Mouse (Mus musculus): ENCODE data around the gene Supt7l. TPM values are rescaled to one million over a fixed set of nuclear protein-coding genes. Genes with fewer than 3 reads are reported as not detected.
A peak's percentile ranks its signal among the peaks of the same experiment; 100 is the strongest.

Gene Supt7l
- polyA plus RNA-seq, 1 experiment from 2014 or later = 7.3 TPM

GRCm38 (mm10) chr5:31512481-31512880 is 15.1 kb downstream of the Supt7l start:
- H3K4me2 ChIP-seq (replicated peaks; ENCODE audit: low read depth) = no peak overlapping the region
- no peak overlapping the region for H3K4me3 ChIP-seq (ENCODE audit: low read depth, low read length)
- H3K9ac ChIP-seq (ENCODE audit: low read depth, low read length) = no peak overlapping the region
- WGBS = 70% methylated on average over 1 of the region's 1 CpGs
- H3K27me3 ChIP-seq (replicated peaks; ENCODE audit: control insufficient read depth, insufficient read depth, low read length) = no peaks in the 10 kb centered on the region
- H3K9me3 ChIP-seq (ENCODE audit: control insufficient read depth) = no peaks in the 10 kb centered on the region
- TF ChIP-seq CTCF (IDR thresholded peaks at IDR 0.05; ENCODE audit: low read depth) = no peak
- H3K36me3 ChIP-seq (ENCODE audit: control insufficient read depth, insufficient read depth) = peaks cover 57% of the 10 kb centered on the region
- H3K4me1 ChIP-seq (replicated peaks; ENCODE audit: control insufficient read depth, insufficient read depth, low read length) = no peaks in the 10 kb centered on the region
- no peak overlapping the region for H3K27ac ChIP-seq (ENCODE audit: low read depth, low read length)
- no peak for ATAC-seq

- H3K27ac ChIP-seq (ENCODE audit: low read depth, low read length) = no peak overlapping the region
- ATAC-seq = no peak
- H3K27me3 ChIP-seq (replicated peaks; ENCODE audit: control insufficient read depth, insufficient read depth, low read length) = no peaks in the 10 kb centered on the region
- no peak overlapping the region for H3K4me3 ChIP-seq (ENCODE audit: low read depth, low read length)
- no peak for TF ChIP-seq CTCF (IDR thresholded peaks at IDR 0.05; ENCODE audit: low read depth)
- no peak overlapping the region for H3K4me2 ChIP-seq (replicated peaks; ENCODE audit: low read depth)
- H3K9ac ChIP-seq (ENCODE audit: low read depth, low read length) = no peak overlapping the region
- H3K36me3 ChIP-seq (ENCODE audit: control insufficient read depth, insufficient read depth) = peaks cover 64% of the 10 kb centered on the region
- H3K4me1 ChIP-seq (replicated peaks; ENCODE audit: control insufficient read depth, insufficient read depth, low read length) = no peaks in the 10 kb centered on the region
- 57% methylated on average over 10 of the region's 10 CpGs for WGBS
- H3K9me3 ChIP-seq (ENCODE audit: control insufficient read depth) = no peaks in the 10 kb centered on the region
Observed at GRCm38 (mm10) chr5:31504843-31505242, 22.8 kb downstream of the Supt7l start.

GRCm38 (mm10) chr5:31494513-31495297 is 32.9 kb downstream of the Supt7l start, which contains the start of gene Gpn1:
Gpn1 (plus strand) TSS chr5:31494741.
- no peaks in the 10 kb centered on the region for H3K27me3 ChIP-seq (replicated peaks; ENCODE audit: control insufficient read depth, insufficient read depth, low read length)
- no peak within 1 kb of the TSS for H3K27ac ChIP-seq (ENCODE audit: low read depth, low read length)
- H3K9me3 ChIP-seq (ENCODE audit: control insufficient read depth) = no peaks in the 10 kb centered on the region
- peak within 1 kb of the TSS; percentile 87 for H3K4me3 ChIP-seq (ENCODE audit: low read depth, low read length)
- 0 out of 2 replicates have a peak, but pooled peaks cover 6% of the 10 kb centered on the region for H3K4me1 ChIP-seq (replicated peaks; ENCODE audit: control insufficient read depth, insufficient read depth, low read length)
- WGBS = under 1% methylated on average over 49 of the region's 49 CpGs
- H3K4me2 ChIP-seq (replicated peaks; ENCODE audit: low read depth) = peak within 1 kb of the TSS; percentile 89
- peak within 1 kb of the TSS; percentile 57 for H3K9ac ChIP-seq (ENCODE audit: low read depth, low read length)
- ATAC-seq = peak; percentile 98
- peaks cover 14% of the 10 kb centered on the region; the same call in 1 of the 2 replicates for H3K36me3 ChIP-seq (ENCODE audit: control insufficient read depth, insufficient read depth)
- no peak for TF ChIP-seq CTCF (IDR thresholded peaks at IDR 0.05; ENCODE audit: low read depth)

- TF ChIP-seq CTCF (IDR thresholded peaks at IDR 0.05; ENCODE audit: low read depth) = no peak
- no peak overlapping the region for H3K4me2 ChIP-seq (replicated peaks; ENCODE audit: low read depth)
Observed at GRCm38 (mm10) chr5:31492031-31492430, 35.6 kb downstream of the Supt7l start.

GRCm38 (mm10) chr5:31489116-31489769 is 38.4 kb downstream of the Supt7l start:
- Histone ChIP-seq H3K4me2 (replicated peaks; ENCODE audit: low read depth) (no peak overlapping the region), H3K4me1 (replicated peaks; ENCODE audit: control insufficient read depth, insufficient read depth, low read length) (0 out of 2 replicates have a peak, but pooled peaks cover 5% of the 10 kb centered on the region), H3K9me3 (ENCODE audit: control insufficient read depth) (no peaks in the 10 kb centered on the region), H3K27ac (ENCODE audit: low read depth, low read length) (no peak overlapping the region), H3K4me3 (ENCODE audit: low read depth, low read length) (no peak overlapping the region), H3K36me3 (ENCODE audit: control insufficient read depth, insufficient read depth) (no peaks in the 10 kb centered on the region), H3K27me3 (replicated peaks; ENCODE audit: control insufficient read depth, insufficient read depth, low read length) (no peaks in the 10 kb centered on the region), H3K9ac (ENCODE audit: low read depth, low read length) (no peak overlapping the region)
- WGBS = 62% methylated on average over 7 of the region's 7 CpGs
- ATAC-seq = no peak
- TF ChIP-seq CTCF (IDR thresholded peaks at IDR 0.05; ENCODE audit: low read depth) = no peak

More at GRCm38 (mm10) chr5:31492031-31492430, 35.6 kb downstream of the Supt7l start:
- H3K4me3 ChIP-seq (ENCODE audit: low read depth, low read length) = no peak overlapping the region
- H3K27ac ChIP-seq (ENCODE audit: low read depth, low read length) = no peak overlapping the region
- H3K36me3 ChIP-seq (ENCODE audit: control insufficient read depth, insufficient read depth) = 0 out of 2 replicates have a peak, but pooled peaks cover under 1% of the 10 kb centered on the region
- no peaks in the 10 kb centered on the region for H3K9me3 ChIP-seq (ENCODE audit: control insufficient read depth)
- WGBS = 66% methylated on average over 1 of the region's 1 CpGs
- H3K27me3 ChIP-seq (replicated peaks; ENCODE audit: control insufficient read depth, insufficient read depth, low read length) = no peaks in the 10 kb centered on the region
- H3K4me1 ChIP-seq (replicated peaks; ENCODE audit: control insufficient read depth, insufficient read depth, low read length) = 0 out of 2 replicates have a peak, but pooled peaks cover 6% of the 10 kb centered on the region
- no peak for ATAC-seq
- no peak overlapping the region for H3K9ac ChIP-seq (ENCODE audit: low read depth, low read length)

- Histone ChIP-seq H3K27me3 (replicated peaks; ENCODE audit: control insufficient read depth, insufficient read depth, low read length) (no peaks in the 10 kb centered on the region), H3K4me3 (ENCODE audit: low read depth, low read length) (no peak overlapping the region), H3K4me2 (replicated peaks; ENCODE audit: low read depth) (no peak overlapping the region), H3K9ac (ENCODE audit: low read depth, low read length) (no peak overlapping the region), H3K36me3 (ENCODE audit: control insufficient read depth, insufficient read depth) (no peaks in the 10 kb centered on the region), H3K4me1 (replicated peaks; ENCODE audit: control insufficient read depth, insufficient read depth, low read length) (no peaks in the 10 kb centered on the region), H3K27ac (ENCODE audit: low read depth, low read length) (no peak overlapping the region), H3K9me3 (ENCODE audit: control insufficient read depth) (no peaks in the 10 kb centered on the region)
- 94% methylated on average over 3 of the region's 3 CpGs for WGBS
- no peak for TF ChIP-seq CTCF (IDR thresholded peaks at IDR 0.05; ENCODE audit: low read depth)
- no peak for ATAC-seq
Observed at GRCm38 (mm10) chr5:31487889-31488288, 39.7 kb downstream of the Supt7l start.

Data from intestine, postnatal 0 days (tissue).